Mouse (Mus musculus) neural tube, embryonic 11.5 days (tissue): Measurements from ENCODE around the gene Capn12. TPM values are rescaled to one million over a fixed set of nuclear protein-coding genes. Genes with fewer than 3 reads are reported as not detected.

Source experiments
- ATAC-seq: fragments of 200-750 bp; cut with Nextera tagmentation; 2 replicates; pipeline ENCODE4 v1.8.0; 2017; ENCODE audit warnings: moderate number of reproducible peaks, mild to moderate bottlenecking, moderate TSS enrichment, moderate library complexity; ENCODE audit not compliant: insufficient read depth, low FRiP score, low TSS enrichment
- DNase-seq: peaks from one replicate; pipeline ENCODE4 v3.0.0-alpha.2; 2015; ENCODE audit warnings: low spot score
- H3K27ac ChIP-seq: fragments of 300-500 bp; sonication (generic); 2 replicates; pipeline ENCODE4 v1.5.1; 2014; ENCODE audit warnings: low read depth, mild to moderate bottlenecking, low read length
- H3K27me3 ChIP-seq: fragments of 300-500 bp; sonication (generic); 2 replicates; pipeline ENCODE4 v1.6.1; 2014; ENCODE audit warnings: mild to moderate bottlenecking, low read length, mixed read lengths; ENCODE audit not compliant: control insufficient read depth, insufficient read depth
- H3K36me3 ChIP-seq: fragments of 300-500 bp; sonication (generic); 2 replicates; pipeline ENCODE4 v1.6.1; 2014; ENCODE audit warnings: mild to moderate bottlenecking, low read length, moderate library complexity, mixed read lengths; ENCODE audit not compliant: control insufficient read depth, insufficient read depth
- H3K4me1 ChIP-seq: fragments of 300-500 bp; sonication (generic); 2 replicates; pipeline ENCODE4 v1.6.1; 2014; ENCODE audit warnings: low read length, mixed read lengths; ENCODE audit not compliant: control insufficient read depth, insufficient read depth
- H3K4me2 ChIP-seq: fragments of 300-500 bp; sonication (generic); 2 replicates; pipeline ENCODE4 v1.6.1; 2014; ENCODE audit warnings: low read depth, mild to moderate bottlenecking, moderate library complexity
- H3K4me3 ChIP-seq: fragments of 300-500 bp; sonication (generic); 2 replicates; pipeline ENCODE4 v1.5.1; 2014; ENCODE audit warnings: low read depth, low read length
- H3K9ac ChIP-seq: fragments of 300-500 bp; sonication (generic); 2 replicates; pipeline ENCODE4 v1.6.1; 2014; ENCODE audit warnings: mild to moderate bottlenecking, low read length
- H3K9me3 ChIP-seq: fragments of 300-500 bp; sonication (generic); 2 replicates; pipeline ENCODE4 v1.6.1; 2016; ENCODE audit warnings: low read length; ENCODE audit not compliant: control insufficient read depth
- WGBS: fragments of 180-500 bp; shearing (Covaris S2); extraction: QIAGEN DNeasy Blood & Tissue Kit; methylation state at CpG from one replicate; pipeline ENCODE4 v1.1.7; 2014; 5-methylcytosine and 5-hydroxymethylcytosine counted together
- polyA plus RNA-seq: library from polyadenylated mRNA; unstranded; fragments of >200 nt; fragmentation: Nextera tagmentation; extraction: Ambion mirVana; gene quantifications from 2 replicates; pipeline ENCODE4 v1.2.1, GENCODE M21; 2014

Gene Capn12
- polyA plus RNA-seq, 1 experiment from 2014 or later = 0.21 TPM

DNA sequence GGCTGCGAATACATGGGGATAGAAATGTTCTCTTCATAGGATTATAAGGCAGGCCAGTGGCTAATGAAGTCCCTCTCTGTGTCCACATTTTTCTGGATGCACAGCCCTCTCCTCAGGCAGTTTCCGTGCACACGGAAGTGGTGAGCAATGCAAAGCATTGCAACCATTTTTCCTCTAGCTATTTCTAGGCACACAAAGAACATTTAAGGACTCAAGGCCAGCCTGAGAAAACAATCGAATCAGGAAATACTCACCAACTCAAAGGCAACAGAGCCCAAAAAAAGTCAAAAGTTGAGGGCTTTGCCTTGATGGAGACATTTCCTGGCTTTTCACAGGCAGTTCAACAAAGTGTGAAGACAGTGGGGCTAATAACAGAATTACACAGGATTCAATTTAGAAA is 59.9 kb downstream of the Capn12 start:
- Histone ChIP-seq H3K4me1 (peaks cover 17% of the 10 kb centered on the region; the same call in 1 of the 2 replicates), H3K9me3 (no peaks in the 10 kb centered on the region), H3K4me3 (no peak overlapping the region), H3K27ac (no peak overlapping the region), H3K9ac (no peak overlapping the region), H3K36me3 (no peaks in the 10 kb centered on the region; the same call in 1 of the 2 replicates), H3K4me2 (no peak overlapping the region), H3K27me3 (no peaks in the 10 kb centered on the region)
- DNase-seq (no peak), ATAC-seq (no peak)
- WGBS = 88% methylated on average over 4 of the region's 4 CpGs

- no peak overlapping the region for H3K4me2 ChIP-seq
- DNase-seq (no peak), ATAC-seq (no peak)
- H3K27me3 ChIP-seq = no peaks in the 10 kb centered on the region
- no peaks in the 10 kb centered on the region for H3K9me3 ChIP-seq
- peaks cover 14% of the 10 kb centered on the region; the same call in 1 of the 2 replicates for H3K4me1 ChIP-seq
- no peaks in the 10 kb centered on the region; the same call in 1 of the 2 replicates for H3K36me3 ChIP-seq
- H3K27ac ChIP-seq = no peak overlapping the region
- WGBS = 70% methylated on average over 4 of the region's 4 CpGs
- H3K4me3 ChIP-seq = no peak overlapping the region
- H3K9ac ChIP-seq = no peak overlapping the region
Observed at GRCm38 (mm10) chr7:28941542-28941941, 60.3 kb downstream of the Capn12 start.

Other genes with a start within 250 kb of the Capn12 start
- 5.3 and 6.0 TPM in 2 replicates for gene Fbxo27, start 188.6 kb upstream of the Capn12 start, polyA plus RNA-seq
- 7.3 and 7.7 TPM in 2 replicates for gene Fbxo17, start 164.6 kb upstream of the Capn12 start, polyA plus RNA-seq
- gene Mrps12, start 139.6 kb upstream of the Capn12 start, polyA plus RNA-seq = 128 and 129 TPM in 2 replicates
- gene Sars2, start 139.4 kb upstream of the Capn12 start, polyA plus RNA-seq = 28.8 and 32.4 TPM in 2 replicates
- 1.1 and 1.9 TPM in 2 replicates for gene Ccer2, start 125.2 kb upstream of the Capn12 start, polyA plus RNA-seq
- gene Sirt2, start 114.7 kb upstream of the Capn12 start, polyA plus RNA-seq = 73.0 and 77.0 TPM in 2 replicates
- 49.7 and 57.3 TPM in 2 replicates for gene Nfkbib, start 113.9 kb upstream of the Capn12 start, polyA plus RNA-seq
- gene Rinl, start 92.5 kb upstream of the Capn12 start, polyA plus RNA-seq = 2.6 and 2.8 TPM in 2 replicates
- 320 and 326 TPM in 2 replicates for gene Hnrnpl, start 72.9 kb upstream of the Capn12 start, polyA plus RNA-seq
- gene Ech1, start 56.2 kb upstream of the Capn12 start, polyA plus RNA-seq = 88.7 and 90.9 TPM in 2 replicates
- gene Lgals4, start 47.6 kb upstream of the Capn12 start, polyA plus RNA-seq = 1.5 and 1.8 TPM in 2 replicates
- 0.66 and 1.9 TPM in 2 replicates for gene Lgals7, start 17.6 kb upstream of the Capn12 start, polyA plus RNA-seq
- 193 and 201 TPM in 2 replicates for gene Actn4, start 80.9 kb downstream of the Capn12 start, polyA plus RNA-seq
- gene Eif3k, start 100.4 kb downstream of the Capn12 start, polyA plus RNA-seq = 383 and 388 TPM in 2 replicates
- 4.6 and 6.2 TPM in 2 replicates for gene Map4k1, start 100.6 kb downstream of the Capn12 start, polyA plus RNA-seq
- gene Ryr1, start 243.8 kb downstream of the Capn12 start, polyA plus RNA-seq = 2.0 and 2.2 TPM in 2 replicates